Mouse (Mus musculus) bone marrow macrophage, adult 2 months (primary cell): ENCODE measurements at regions not wholly inside any gene's neighbourhood (a gene's known extent, or its start where the extent isn't known, plus 50 kb on each side); places are given as distances from the start of the nearest gene placed in this dataset.

Experiments
- CTCF ChIP-seq: IDR thresholded peaks from 2 replicates; pipeline ENCODE4 v1.5.1; 2012; ENCODE audit warnings: low read depth, mild to moderate bottlenecking, low read length, moderate library complexity
- POLR2A ChIP-seq: IDR thresholded peaks from 2 replicates; pipeline ENCODE4 v1.6.1; 2012; ENCODE audit warnings: mild to moderate bottlenecking, low read depth, low read length, borderline replicate concordance

GRCm38 (mm10) chr5:4498425-4498824, 259.4 kb downstream of the Fzd1 start:
- TF ChIP-seq CTCF, result no peak
- no peak for TF ChIP-seq POLR2A
